Mouse (Mus musculus): ENCODE measurements around the gene Gpr152. TPM values are rescaled to one million over a fixed set of nuclear protein-coding genes. Genes with fewer than 3 reads are reported as not detected.

Gpr152 gene
- polyA plus RNA-seq, 1 experiment from 2014 or later: not detected

- no peak for ATAC-seq (replicated peaks; ENCODE audit: extremely low read depth, insufficient read depth, low FRiP score)
- Histone ChIP-seq H3K4me1 (ENCODE audit: control insufficient read depth, insufficient read depth, low read length) (peaks cover 8% of the 10 kb centered on the region), H3K9ac (ENCODE audit: low read length) (no peak overlapping the region), H3K4me2 (ENCODE audit: low read depth, low read length) (no peak overlapping the region), H3K9me3 (replicated peaks; ENCODE audit: control insufficient read depth, low read length) (no peaks in the 10 kb centered on the region; the same call in 1 of the 2 replicates), H3K4me3 (ENCODE audit: low read length) (no peak overlapping the region), H3K36me3 (ENCODE audit: control insufficient read depth, insufficient read depth) (no peaks in the 10 kb centered on the region), H3K27ac (ENCODE audit: low read length) (peak overlapping the region; percentile 60), H3K27me3 (ENCODE audit: control insufficient read depth, insufficient read depth, low read length) (no peaks in the 10 kb centered on the region)
- 72% methylated on average over 16 of the region's 16 CpGs for WGBS
Measured at GRCm38 (mm10) chr19:4144550-4145498, 5.2 kb downstream of the Gpr152 start.

GRCm38 (mm10) chr19:4145936-4146335 lies 6.3 kb downstream of the Gpr152 start:
- H3K4me2 ChIP-seq (ENCODE audit: low read depth, low read length): no peak overlapping the region
- H3K9me3 ChIP-seq (replicated peaks; ENCODE audit: control insufficient read depth, low read length): no peaks in the 10 kb centered on the region; the same call in 1 of the 2 replicates
- peaks cover 4% of the 10 kb centered on the region for H3K36me3 ChIP-seq (ENCODE audit: control insufficient read depth, insufficient read depth)
- no peak overlapping the region for H3K9ac ChIP-seq (ENCODE audit: low read length)
- no peak for ATAC-seq (replicated peaks; ENCODE audit: extremely low read depth, insufficient read depth, low FRiP score)
- peaks cover 9% of the 10 kb centered on the region for H3K4me1 ChIP-seq (ENCODE audit: control insufficient read depth, insufficient read depth, low read length)
- H3K27ac ChIP-seq (ENCODE audit: low read length): no peak overlapping the region
- 89% methylated on average over 5 of the region's 5 CpGs for WGBS
- H3K4me3 ChIP-seq (ENCODE audit: low read length): no peak overlapping the region
- no peaks in the 10 kb centered on the region for H3K27me3 ChIP-seq (ENCODE audit: control insufficient read depth, insufficient read depth, low read length)

DNA sequence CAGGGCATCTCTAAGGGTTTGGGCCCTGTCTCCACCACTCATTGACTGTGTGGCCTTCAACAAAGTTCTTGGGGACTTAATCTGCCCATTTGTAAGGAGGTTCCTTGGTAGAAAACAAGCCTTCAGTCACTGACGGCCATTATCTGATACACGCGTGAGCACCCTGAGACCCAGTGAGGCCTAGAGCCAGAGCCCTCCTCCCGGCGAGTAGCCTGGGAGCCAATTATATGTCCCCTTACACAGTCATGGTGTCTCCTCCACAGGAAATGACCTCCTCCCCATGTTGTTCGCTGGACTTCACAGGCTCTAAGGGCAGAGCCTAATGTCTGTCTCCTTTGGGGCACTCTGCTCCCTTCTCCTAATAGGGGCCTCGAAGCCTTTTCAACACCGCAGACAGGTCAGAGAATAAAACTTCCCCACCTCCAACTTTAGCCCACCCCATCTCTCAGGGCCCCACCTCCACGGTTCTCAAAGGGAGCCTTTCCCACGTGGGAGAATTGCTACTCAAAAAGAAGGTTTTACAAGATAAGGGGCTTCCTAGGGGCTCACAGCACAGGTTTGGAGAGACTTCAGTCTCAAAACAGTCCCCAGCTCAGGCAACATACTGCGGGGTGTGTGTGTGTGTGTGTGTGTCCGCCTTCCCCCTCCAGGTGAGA lies 6.9 kb downstream of the Gpr152 start:
- Histone ChIP-seq H3K4me1 (ENCODE audit: control insufficient read depth, insufficient read depth, low read length) (peaks cover 9% of the 10 kb centered on the region), H3K27ac (ENCODE audit: low read length) (no peak overlapping the region), H3K27me3 (ENCODE audit: control insufficient read depth, insufficient read depth, low read length) (no peaks in the 10 kb centered on the region), H3K4me3 (ENCODE audit: low read length) (no peak overlapping the region), H3K9ac (ENCODE audit: low read length) (no peak overlapping the region), H3K4me2 (ENCODE audit: low read depth, low read length) (no peak overlapping the region), H3K9me3 (replicated peaks; ENCODE audit: control insufficient read depth, low read length) (no peaks in the 10 kb centered on the region; the same call in 1 of the 2 replicates), H3K36me3 (ENCODE audit: control insufficient read depth, insufficient read depth) (peaks cover 8% of the 10 kb centered on the region)
- 60% methylated on average over 12 of the region's 12 CpGs for WGBS
- no peak for ATAC-seq (replicated peaks; ENCODE audit: extremely low read depth, insufficient read depth, low FRiP score)

- Histone ChIP-seq H3K4me1 (ENCODE audit: control insufficient read depth, insufficient read depth, low read length) (peaks cover 12% of the 10 kb centered on the region), H3K36me3 (ENCODE audit: control insufficient read depth, insufficient read depth) (peaks cover 8% of the 10 kb centered on the region), H3K4me2 (ENCODE audit: low read depth, low read length) (no peak overlapping the region), H3K27me3 (ENCODE audit: control insufficient read depth, insufficient read depth, low read length) (no peaks in the 10 kb centered on the region), H3K9me3 (replicated peaks; ENCODE audit: control insufficient read depth, low read length) (no peaks in the 10 kb centered on the region; the same call in 1 of the 2 replicates), H3K4me3 (ENCODE audit: low read length) (no peak overlapping the region), H3K9ac (ENCODE audit: low read length) (no peak overlapping the region), H3K27ac (ENCODE audit: low read length) (no peak overlapping the region)
- ATAC-seq (replicated peaks; ENCODE audit: extremely low read depth, insufficient read depth, low FRiP score): no peak
- whole genome bisulfite sequencing: 52% methylated on average over 3 of the region's 3 CpGs
Measured at GRCm38 (mm10) chr19:4147022-4147405, 7.4 kb downstream of the Gpr152 start.

DNA sequence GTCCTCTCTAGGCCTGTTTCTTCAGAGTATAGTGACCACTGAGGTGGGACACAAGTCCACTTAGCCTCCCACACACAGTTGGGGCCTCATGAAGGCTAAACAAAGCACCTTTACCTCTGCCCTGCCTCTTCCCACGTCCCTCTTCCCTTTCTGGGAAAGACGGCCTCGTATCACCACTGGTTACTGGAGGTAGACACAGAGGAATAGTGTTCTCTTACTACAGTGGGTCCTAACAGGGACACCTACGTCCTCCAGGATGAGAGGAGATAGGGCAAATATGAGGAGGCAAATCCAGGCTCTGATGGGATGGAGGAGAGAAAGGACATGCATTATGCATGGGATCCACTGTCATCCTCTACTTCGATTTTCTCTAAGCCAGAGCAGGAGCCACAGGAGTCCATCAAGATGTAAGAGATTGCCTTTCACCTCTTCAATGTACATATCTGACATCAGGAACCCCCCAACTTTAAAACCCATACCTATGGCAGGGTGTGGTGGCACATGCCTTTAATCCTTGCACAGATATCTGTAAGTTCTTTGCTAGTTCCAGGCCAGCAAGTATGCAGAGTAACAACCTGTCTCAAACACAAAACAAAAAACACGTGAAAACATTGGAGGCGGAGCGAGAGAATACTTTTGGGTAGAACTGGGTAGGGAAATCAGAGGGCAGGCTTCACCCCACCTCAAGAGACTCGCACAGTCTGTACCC lies 8.3 kb downstream of the Gpr152 start:
- WGBS: 39% methylated on average over 9 of the region's 9 CpGs
- H3K4me1 ChIP-seq (ENCODE audit: control insufficient read depth, insufficient read depth, low read length): peaks cover 12% of the 10 kb centered on the region
- no peaks in the 10 kb centered on the region for H3K27me3 ChIP-seq (ENCODE audit: control insufficient read depth, insufficient read depth, low read length)
- no peak for ATAC-seq (replicated peaks; ENCODE audit: extremely low read depth, insufficient read depth, low FRiP score)
- H3K9ac ChIP-seq (ENCODE audit: low read length): peak overlapping the region; percentile 48
- H3K4me2 ChIP-seq (ENCODE audit: low read depth, low read length): peak overlapping the region; percentile 76
- peak overlapping the region; percentile 54 for H3K27ac ChIP-seq (ENCODE audit: low read length)
- peaks cover 12% of the 10 kb centered on the region for H3K36me3 ChIP-seq (ENCODE audit: control insufficient read depth, insufficient read depth)
- peak overlapping the region; percentile 83 for H3K4me3 ChIP-seq (ENCODE audit: low read length)
- no peaks in the 10 kb centered on the region; the same call in 1 of the 2 replicates for H3K9me3 ChIP-seq (replicated peaks; ENCODE audit: control insufficient read depth, low read length)

GRCm38 (mm10) chr19:4148491-4148806 lies 8.9 kb downstream of the Gpr152 start, which contains the start of gene Coro1b:
Gene Coro1b, plus strand, starts transcription at chr19:4148619.
- H3K36me3 ChIP-seq (ENCODE audit: control insufficient read depth, insufficient read depth): peaks cover 12% of the 10 kb centered on the region
- H3K27me3 ChIP-seq (ENCODE audit: control insufficient read depth, insufficient read depth, low read length): no peaks in the 10 kb centered on the region
- peaks cover 12% of the 10 kb centered on the region for H3K4me1 ChIP-seq (ENCODE audit: control insufficient read depth, insufficient read depth, low read length)
- H3K27ac ChIP-seq (ENCODE audit: low read length): peak within 1 kb of the TSS; percentile 82
- H3K4me3 ChIP-seq (ENCODE audit: low read length): peak within 1 kb of the TSS; percentile 83
- H3K9me3 ChIP-seq (replicated peaks; ENCODE audit: control insufficient read depth, low read length): no peaks in the 10 kb centered on the region; the same call in 1 of the 2 replicates
- peak; percentile 94 for ATAC-seq (replicated peaks; ENCODE audit: extremely low read depth, insufficient read depth, low FRiP score)
- H3K9ac ChIP-seq (ENCODE audit: low read length): peak within 1 kb of the TSS; percentile 95
- WGBS: under 1% methylated on average over 33 of the region's 33 CpGs
- peak within 1 kb of the TSS; percentile 76 for H3K4me2 ChIP-seq (ENCODE audit: low read depth, low read length)

DNA sequence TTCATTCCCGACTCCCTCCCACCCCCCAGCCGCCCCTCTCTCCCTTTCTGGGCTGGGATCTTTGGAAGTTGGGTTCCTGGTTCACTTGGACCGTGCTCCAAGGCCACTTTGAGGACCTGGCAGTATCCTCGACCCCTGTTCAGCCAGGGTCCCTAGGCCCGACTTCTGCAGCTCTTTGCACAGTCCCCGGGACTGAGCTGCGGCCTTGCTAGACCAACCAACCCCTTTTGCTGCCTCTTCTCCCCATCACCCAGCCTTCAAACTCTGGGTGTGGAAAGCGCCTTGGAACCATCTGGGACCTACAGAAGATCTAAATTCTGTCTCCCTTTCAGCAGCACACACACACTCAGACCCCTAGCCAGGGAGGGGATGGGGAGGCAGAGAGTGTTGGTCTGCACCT lies 9.2 kb downstream of the Gpr152 start:
- ATAC-seq (replicated peaks; ENCODE audit: extremely low read depth, insufficient read depth, low FRiP score): peak; percentile 21; the same call in 1 of the 2 replicates

GRCm38 (mm10) chr19:4149283-4149682 lies 9.7 kb downstream of the Gpr152 start:
- Histone ChIP-seq H3K4me2 (ENCODE audit: low read depth, low read length) (peak overlapping the region; percentile 76), H3K36me3 (ENCODE audit: control insufficient read depth, insufficient read depth) (peaks cover 12% of the 10 kb centered on the region), H3K9ac (ENCODE audit: low read length) (peak overlapping the region; percentile 95), H3K4me1 (ENCODE audit: control insufficient read depth, insufficient read depth, low read length) (peaks cover 12% of the 10 kb centered on the region), H3K27me3 (ENCODE audit: control insufficient read depth, insufficient read depth, low read length) (no peaks in the 10 kb centered on the region), H3K4me3 (ENCODE audit: low read length) (peak overlapping the region; percentile 83), H3K27ac (ENCODE audit: low read length) (peak overlapping the region; percentile 82; the same call in 1 of the 2 replicates), H3K9me3 (replicated peaks; ENCODE audit: control insufficient read depth, low read length) (no peaks in the 10 kb centered on the region; the same call in 1 of the 2 replicates)
- ATAC-seq (replicated peaks; ENCODE audit: extremely low read depth, insufficient read depth, low FRiP score): no peak
- 80% methylated on average over 11 of the region's 11 CpGs for WGBS

More for the DNA sequence above, 9.2 kb downstream of the Gpr152 start:
- H3K4me1 ChIP-seq (ENCODE audit: control insufficient read depth, insufficient read depth, low read length): peaks cover 12% of the 10 kb centered on the region
- peak overlapping the region; percentile 83 for H3K4me3 ChIP-seq (ENCODE audit: low read length)
- peaks cover 12% of the 10 kb centered on the region for H3K36me3 ChIP-seq (ENCODE audit: control insufficient read depth, insufficient read depth)
- H3K9ac ChIP-seq (ENCODE audit: low read length): peak overlapping the region; percentile 95
- H3K9me3 ChIP-seq (replicated peaks; ENCODE audit: control insufficient read depth, low read length): no peaks in the 10 kb centered on the region; the same call in 1 of the 2 replicates
- WGBS: 2% methylated on average over 7 of the region's 8 CpGs
- H3K27me3 ChIP-seq (ENCODE audit: control insufficient read depth, insufficient read depth, low read length): no peaks in the 10 kb centered on the region
- peak overlapping the region; percentile 76 for H3K4me2 ChIP-seq (ENCODE audit: low read depth, low read length)
- H3K27ac ChIP-seq (ENCODE audit: low read length): peak overlapping the region; percentile 82

Measured in heart, embryonic 16.5 days (tissue).